Mouse (Mus musculus): ENCODE data around the gene Pex14.

Gene Pex14

GRCm38 (mm10) chr4:148920610-148921009 is 179.1 kb downstream of the Pex14 start:
- ATAC-seq (ENCODE audit: low TSS enrichment): no peak

DNA sequence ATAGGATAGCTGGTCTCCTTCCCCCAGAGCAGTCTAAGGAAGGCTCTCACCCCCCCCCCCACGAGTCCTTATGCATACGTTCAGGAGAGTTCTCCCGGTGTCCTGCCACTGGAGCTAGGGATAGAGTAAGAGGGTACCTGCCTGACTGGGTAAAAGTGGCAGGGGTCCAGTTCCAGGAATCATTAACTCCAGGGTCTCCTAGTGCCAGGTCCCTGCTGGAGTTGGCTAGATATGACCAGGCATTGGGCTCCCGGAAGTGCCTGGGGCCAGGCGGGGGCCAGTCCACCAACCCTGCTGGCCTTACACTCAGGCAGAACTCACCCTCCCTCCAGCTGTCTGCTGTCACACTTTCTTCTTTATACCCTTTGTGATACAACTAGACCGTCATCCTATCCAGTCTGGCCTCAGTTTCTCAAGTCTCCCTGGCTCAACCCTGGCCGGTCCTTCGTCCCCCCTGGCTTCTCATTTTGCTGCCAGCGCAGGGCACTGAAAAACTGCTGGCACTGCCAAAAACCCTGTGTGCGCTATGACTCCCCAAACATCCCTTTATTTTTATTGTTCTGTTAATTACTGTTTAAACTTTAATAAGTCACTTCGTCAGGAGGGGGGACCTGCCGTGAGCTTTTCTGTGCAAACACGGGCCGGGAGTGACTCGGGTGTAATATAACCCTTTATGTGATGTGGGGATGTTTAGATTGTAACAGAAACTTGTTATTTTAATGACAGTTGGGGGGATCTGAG is 180.8 kb downstream of the Pex14 start:
- no peak for ATAC-seq (ENCODE audit: low TSS enrichment)

DNA sequence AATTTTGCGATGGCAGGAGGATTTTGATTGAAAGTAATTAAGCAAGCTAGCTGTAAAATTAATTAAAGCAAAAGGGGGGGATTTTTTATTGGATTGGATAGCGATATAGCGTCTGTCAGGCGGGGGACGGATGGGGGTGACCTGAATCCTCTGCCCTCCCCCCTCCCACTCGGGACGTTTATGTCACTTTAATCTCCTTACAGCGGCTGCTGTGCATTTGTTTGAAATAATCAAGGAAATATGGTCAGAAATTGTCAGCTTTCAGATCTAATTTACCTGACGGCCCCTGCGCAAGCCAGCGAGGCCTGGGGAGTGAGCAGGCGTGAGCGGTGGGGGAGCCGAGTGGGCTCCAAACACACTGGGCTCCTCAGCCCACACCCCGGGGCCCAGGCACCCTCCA is 183.8 kb downstream of the Pex14 start:
- no peak for ATAC-seq (ENCODE audit: low TSS enrichment)

- ATAC-seq (ENCODE audit: low TSS enrichment): no peak
These were observed 184.6 kb downstream of the Pex14 start for GRCm38 (mm10) chr4:148914863-148915622.

- ATAC-seq (ENCODE audit: low TSS enrichment): no peak
These were observed 186.7 kb downstream of the Pex14 start for GRCm38 (mm10) chr4:148912826-148913590.

DNA sequence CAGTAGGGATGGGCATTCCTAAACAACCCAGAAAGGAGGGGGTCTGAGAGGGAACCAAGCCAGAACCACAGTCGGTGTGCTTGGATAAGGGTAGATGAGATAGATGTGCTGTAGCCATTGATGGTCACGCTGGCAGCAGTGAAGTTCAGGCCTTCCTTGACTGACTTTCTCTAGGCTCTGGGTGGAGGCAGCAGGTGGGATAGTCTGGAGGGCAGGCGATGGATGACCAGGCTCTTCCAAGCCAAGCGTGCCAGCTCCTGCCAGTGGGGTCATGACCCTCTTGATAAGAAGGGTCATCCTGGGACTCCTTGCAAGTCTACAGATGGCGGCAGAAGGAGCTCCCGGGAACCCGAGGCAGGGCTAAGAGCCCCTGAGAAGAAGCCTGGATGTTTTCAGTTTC is 187.5 kb downstream of the Pex14 start:
- ATAC-seq (ENCODE audit: low TSS enrichment): no peak

Data from frontal cortex, adult (tissue).